Mouse (Mus musculus): ENCODE results near the gene Anks1b. TPM values are rescaled to one million over a fixed set of nuclear protein-coding genes. Genes with fewer than 3 reads are reported as not detected.
A peak's percentile ranks its signal among the peaks of the same experiment; 100 is the strongest.

Anks1b gene
- polyA plus RNA-seq, 1 experiment from 2014 or later: 1.8 TPM

DNA sequence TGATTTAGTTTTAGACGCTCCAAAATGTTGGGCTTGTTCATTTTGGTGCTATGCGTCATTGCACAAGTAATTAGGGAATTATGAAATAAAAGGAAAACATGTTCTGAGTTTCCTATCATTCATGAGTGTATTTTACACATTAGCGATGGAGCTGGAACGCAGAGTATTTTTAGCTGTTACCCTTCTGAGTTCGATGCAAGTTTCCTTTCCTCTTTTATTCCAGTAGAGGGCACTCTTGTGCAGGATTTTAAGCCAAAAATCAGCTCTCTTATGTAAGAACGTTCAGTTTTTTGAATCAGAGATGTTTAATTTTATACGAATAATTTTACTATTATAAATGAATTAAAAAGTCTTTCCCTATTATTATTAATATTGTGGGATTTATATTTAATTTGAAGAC, 208.3 kb downstream of the Anks1b start:
- Histone ChIP-seq H3K9ac (ENCODE audit: low read length) (no peak overlapping the region), H3K27me3 (ENCODE audit: control insufficient read depth, insufficient read depth, low read length) (no peaks in the 10 kb centered on the region), H3K4me2 (replicated peaks; ENCODE audit: low read depth) (no peak overlapping the region), H3K27ac (replicated peaks) (no peak overlapping the region), H3K36me3 (ENCODE audit: control insufficient read depth, insufficient read depth, low read length) (no peaks in the 10 kb centered on the region), H3K9me3 (ENCODE audit: control insufficient read depth, low read length) (no peaks in the 10 kb centered on the region), H3K4me3 (ENCODE audit: low read depth, low read length) (no peak overlapping the region), H3K4me1 (replicated peaks; ENCODE audit: control insufficient read depth, insufficient read depth) (no peaks in the 10 kb centered on the region)
- DNase-seq (ENCODE audit: low spot score) (no peak), ATAC-seq (ENCODE audit: low FRiP score, low TSS enrichment) (no peak)
- TF ChIP-seq CTCF (IDR thresholded peaks at IDR 0.05; ENCODE audit: low read depth): peak; percentile 77
- no peak for TF ChIP-seq EP300 (optimal IDR thresholded peaks at IDR 0.05)
- 14% methylated on average over 7 of the region's 7 CpGs for WGBS

DNA sequence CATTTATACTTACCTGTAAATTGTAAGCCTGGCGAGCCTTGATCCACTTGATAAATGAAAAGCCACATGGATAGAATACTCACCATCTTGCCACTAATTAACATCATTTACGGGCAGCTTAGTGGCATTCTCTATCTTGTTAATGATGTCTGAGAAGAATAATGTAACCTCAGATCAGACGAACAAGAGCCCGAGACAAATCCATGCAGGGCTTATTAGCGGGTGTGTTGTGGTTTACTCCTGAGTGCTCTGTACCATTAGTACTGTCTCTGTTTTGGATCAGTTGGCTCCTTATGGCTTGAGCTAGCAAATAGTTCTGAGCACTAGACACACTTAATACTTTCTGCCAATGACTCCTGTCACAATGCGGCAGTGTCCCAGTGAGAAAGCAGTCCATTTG, 220.6 kb downstream of the Anks1b start:
- Histone ChIP-seq H3K9me3 (ENCODE audit: control insufficient read depth, low read length) (no peaks in the 10 kb centered on the region), H3K36me3 (ENCODE audit: control insufficient read depth, insufficient read depth, low read length) (no peaks in the 10 kb centered on the region), H3K4me1 (replicated peaks; ENCODE audit: control insufficient read depth, insufficient read depth) (no peaks in the 10 kb centered on the region), H3K27me3 (ENCODE audit: control insufficient read depth, insufficient read depth, low read length) (no peaks in the 10 kb centered on the region), H3K4me2 (replicated peaks; ENCODE audit: low read depth) (no peak overlapping the region), H3K9ac (ENCODE audit: low read length) (no peak overlapping the region), H3K27ac (replicated peaks) (no peak overlapping the region), H3K4me3 (ENCODE audit: low read depth, low read length) (no peak overlapping the region)
- TF ChIP-seq EP300 (optimal IDR thresholded peaks at IDR 0.05) (no peak), CTCF (IDR thresholded peaks at IDR 0.05; ENCODE audit: low read depth) (no peak)
- WGBS: 89% methylated on average over 6 of the region's 6 CpGs
- DNase-seq (ENCODE audit: low spot score) (no peak), ATAC-seq (ENCODE audit: low FRiP score, low TSS enrichment) (no peak)

DNA sequence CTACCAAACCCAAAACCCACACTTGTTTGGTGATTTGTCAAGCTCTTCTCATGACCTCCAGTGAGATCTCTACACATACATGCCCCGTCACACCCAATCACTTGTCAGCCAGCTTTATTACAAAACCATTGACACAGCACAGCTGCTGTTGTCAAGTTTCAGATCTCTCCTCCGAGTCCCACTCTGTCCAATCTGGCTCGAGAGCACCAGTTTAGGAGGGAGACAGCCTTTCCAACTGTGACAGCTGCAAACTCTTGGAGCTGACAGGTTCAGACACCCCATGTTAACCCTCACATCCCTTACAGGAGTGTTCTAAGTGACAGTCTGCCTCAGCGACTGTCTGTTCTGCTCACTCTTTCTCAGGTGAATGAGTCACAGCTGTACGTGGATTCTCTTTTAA, 239.4 kb downstream of the Anks1b start:
- no peak for TF ChIP-seq CTCF (IDR thresholded peaks at IDR 0.05; ENCODE audit: low read depth)
- no peak for TF ChIP-seq EP300 (optimal IDR thresholded peaks at IDR 0.05)
- Histone ChIP-seq H3K4me3 (ENCODE audit: low read depth, low read length) (no peak overlapping the region), H3K9ac (ENCODE audit: low read length) (no peak overlapping the region), H3K27ac (replicated peaks) (no peak overlapping the region), H3K27me3 (ENCODE audit: control insufficient read depth, insufficient read depth, low read length) (no peaks in the 10 kb centered on the region), H3K9me3 (ENCODE audit: control insufficient read depth, low read length) (no peaks in the 10 kb centered on the region), H3K4me1 (replicated peaks; ENCODE audit: control insufficient read depth, insufficient read depth) (no peaks in the 10 kb centered on the region), H3K36me3 (ENCODE audit: control insufficient read depth, insufficient read depth, low read length) (no peaks in the 10 kb centered on the region), H3K4me2 (replicated peaks; ENCODE audit: low read depth) (no peak overlapping the region)
- ATAC-seq (ENCODE audit: low FRiP score, low TSS enrichment) (no peak), DNase-seq (ENCODE audit: low spot score) (no peak)
- 35% methylated on average over 5 of the region's 5 CpGs for WGBS

DNA sequence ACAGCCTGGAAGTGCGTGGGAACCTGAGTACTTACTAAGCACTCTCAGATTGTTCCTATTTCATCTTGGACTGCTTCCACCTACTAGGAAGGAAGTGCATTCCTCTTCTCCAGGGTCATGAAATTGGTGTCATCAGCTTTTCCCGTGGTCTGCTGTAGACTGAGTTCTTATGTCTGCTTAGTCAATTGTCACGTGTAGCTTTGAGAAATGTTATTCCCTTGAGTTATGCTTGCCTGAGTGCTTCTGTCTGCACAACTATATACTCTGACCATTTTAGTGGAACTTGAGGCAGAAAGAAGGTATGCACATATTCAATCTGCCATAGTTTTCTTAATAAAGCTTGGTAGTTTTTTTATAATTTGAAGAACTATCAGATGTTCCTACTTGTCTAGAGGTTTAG, 243.6 kb downstream of the Anks1b start:
- Histone ChIP-seq H3K27me3 (ENCODE audit: control insufficient read depth, insufficient read depth, low read length) (no peaks in the 10 kb centered on the region), H3K9me3 (ENCODE audit: control insufficient read depth, low read length) (no peaks in the 10 kb centered on the region), H3K27ac (replicated peaks) (no peak overlapping the region), H3K9ac (ENCODE audit: low read length) (no peak overlapping the region), H3K4me2 (replicated peaks; ENCODE audit: low read depth) (no peak overlapping the region), H3K36me3 (ENCODE audit: control insufficient read depth, insufficient read depth, low read length) (no peaks in the 10 kb centered on the region), H3K4me3 (ENCODE audit: low read depth, low read length) (no peak overlapping the region), H3K4me1 (replicated peaks; ENCODE audit: control insufficient read depth, insufficient read depth) (no peaks in the 10 kb centered on the region)
- ATAC-seq (ENCODE audit: low FRiP score, low TSS enrichment): no peak
- 72% methylated on average over 3 of the region's 3 CpGs for WGBS
- no peak for TF ChIP-seq CTCF (IDR thresholded peaks at IDR 0.05; ENCODE audit: low read depth)
- no peak for TF ChIP-seq EP300 (optimal IDR thresholded peaks at IDR 0.05)
- DNase-seq (ENCODE audit: low spot score): no peak

DNA sequence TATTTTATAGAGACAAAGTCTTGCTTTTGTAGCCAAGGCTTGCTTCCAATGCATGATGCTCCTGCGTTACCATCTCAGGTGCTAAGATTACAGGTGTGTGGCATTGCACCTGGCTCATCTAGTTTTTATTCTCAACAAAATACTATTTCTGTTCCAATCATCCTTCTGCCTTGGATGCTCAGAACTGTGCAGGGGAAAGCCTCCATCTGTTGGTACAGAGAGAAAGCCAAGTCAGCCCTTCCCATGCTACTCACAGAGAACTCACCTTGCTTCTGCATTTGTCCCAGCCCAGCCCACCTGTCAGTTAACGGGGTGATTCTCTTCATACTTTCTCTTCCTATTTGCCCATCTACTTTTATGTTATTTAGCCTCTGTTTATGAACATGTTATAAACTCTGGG, 244.5 kb downstream of the Anks1b start:
- no peak overlapping the region for H3K4me3 ChIP-seq (ENCODE audit: low read depth, low read length)
- H3K4me1 ChIP-seq (replicated peaks; ENCODE audit: control insufficient read depth, insufficient read depth): no peaks in the 10 kb centered on the region
- H3K27me3 ChIP-seq (ENCODE audit: control insufficient read depth, insufficient read depth, low read length): no peaks in the 10 kb centered on the region
- no peak for ATAC-seq (ENCODE audit: low FRiP score, low TSS enrichment)
- no peak overlapping the region for H3K9ac ChIP-seq (ENCODE audit: low read length)
- DNase-seq (ENCODE audit: low spot score): no peak
- H3K27ac ChIP-seq (replicated peaks): no peak overlapping the region
- H3K4me2 ChIP-seq (replicated peaks; ENCODE audit: low read depth): no peak overlapping the region
- H3K9me3 ChIP-seq (ENCODE audit: control insufficient read depth, low read length): no peaks in the 10 kb centered on the region
- H3K36me3 ChIP-seq (ENCODE audit: control insufficient read depth, insufficient read depth, low read length): no peaks in the 10 kb centered on the region
- no peak for TF ChIP-seq EP300 (optimal IDR thresholded peaks at IDR 0.05)
- TF ChIP-seq CTCF (IDR thresholded peaks at IDR 0.05; ENCODE audit: low read depth): no peak
- WGBS: 87% methylated on average over 2 of the region's 2 CpGs

DNA sequence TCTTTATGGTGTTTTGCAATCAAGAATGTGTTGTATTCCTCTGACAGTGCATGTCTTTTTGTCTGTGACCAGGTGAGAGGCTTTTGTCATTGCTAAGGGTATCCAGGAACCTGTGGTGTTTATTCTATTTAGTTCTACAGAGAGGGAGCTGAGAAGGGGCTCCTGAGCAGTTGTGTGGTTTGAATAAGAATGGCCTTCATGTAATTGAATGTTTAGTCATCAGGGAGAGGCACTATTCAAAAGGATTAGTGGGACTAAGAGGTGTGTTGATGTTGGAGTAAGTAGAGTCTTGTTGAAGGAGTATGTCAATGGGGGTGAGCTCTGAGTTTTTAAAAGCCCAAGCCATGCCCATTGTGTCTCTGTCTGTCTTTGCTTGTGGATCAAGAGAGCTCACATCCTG, 264.2 kb downstream of the Anks1b start:
- Histone ChIP-seq H3K27me3 (ENCODE audit: control insufficient read depth, insufficient read depth, low read length) (no peaks in the 10 kb centered on the region), H3K4me2 (replicated peaks; ENCODE audit: low read depth) (no peak overlapping the region), H3K36me3 (ENCODE audit: control insufficient read depth, insufficient read depth, low read length) (no peaks in the 10 kb centered on the region), H3K9me3 (ENCODE audit: control insufficient read depth, low read length) (no peaks in the 10 kb centered on the region), H3K4me3 (ENCODE audit: low read depth, low read length) (no peak overlapping the region), H3K4me1 (replicated peaks; ENCODE audit: control insufficient read depth, insufficient read depth) (no peaks in the 10 kb centered on the region), H3K27ac (replicated peaks) (no peak overlapping the region), H3K9ac (ENCODE audit: low read length) (no peak overlapping the region)
- TF ChIP-seq EP300 (optimal IDR thresholded peaks at IDR 0.05) (no peak), CTCF (IDR thresholded peaks at IDR 0.05; ENCODE audit: low read depth) (no peak)
- ATAC-seq (ENCODE audit: low FRiP score, low TSS enrichment) (no peak), DNase-seq (ENCODE audit: low spot score) (no peak)
